ENCODE assay signal across 8 mouse cellular contexts in the genomic region with DNA sequence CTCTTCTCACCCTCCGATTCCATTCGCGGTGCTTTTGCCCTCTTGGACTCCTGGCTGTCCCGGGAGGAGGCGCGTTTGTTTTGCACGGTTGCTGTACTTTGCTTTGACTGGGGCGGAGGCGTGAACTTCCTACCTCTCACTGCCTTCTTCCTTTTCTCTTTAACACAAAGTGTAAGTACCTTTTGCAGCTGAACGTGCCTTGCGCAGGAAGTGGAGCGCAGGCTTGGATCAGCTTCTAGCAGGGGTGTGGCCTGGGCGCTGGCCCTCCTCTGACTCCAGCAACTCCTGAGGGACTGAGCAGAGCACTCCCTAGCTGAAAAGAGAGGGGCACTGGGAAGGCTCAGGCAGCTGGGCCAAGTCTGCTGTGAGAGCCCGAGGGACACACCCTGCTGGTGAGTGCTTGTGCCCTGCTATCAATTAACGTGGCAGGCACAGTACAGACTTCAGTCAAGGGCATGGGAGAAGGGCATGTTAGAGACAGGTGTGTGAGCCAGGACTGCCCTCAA. TPM values are rescaled to one million over a fixed set of nuclear protein-coding genes. Genes with fewer than 3 reads are reported as not detected.
DNase-seq lines count a peak whose midpoint lies in the region; ATAC-seq and TF ChIP-seq lines count a peak whose summit lies in the region.

Gene Zc3h12d, plus strand, starts transcription at position 300 of the 506 bp plus-strand sequence.

- DNase-seq in embryo, embryonic 10 days (ENCODE audit: low spot score): peak; percentile 36
- DNase-seq in heart, postnatal 0 days (ENCODE audit: low spot score): peak; percentile 35
- DNase-seq in kidney, postnatal 14 days: peak; percentile 61
- DNase-seq in lung, postnatal 4 days: peak; percentile 55 to 68
- peak in 1 of 2 experiments; percentile 69 for DNase-seq in spleen, adult 2 months (ENCODE audit: low read depth in 1 of 2, low spot score in 2 of 2)
- no peak for DNase-seq in testis, postnatal 10 days (ENCODE audit: low spot score)

- H3K27me3 ChIP-seq in E14TG2a.4 (ENCODE audit: insufficient read depth, low read length): peaks cover 16% of the 10 kb centered on the region; the same call in 1 of the 2 replicates
- no peaks in the 10 kb centered on the region for H3K27me3 ChIP-seq in heart, postnatal 0 days (ENCODE audit: control insufficient read depth, insufficient read depth, low read length)
- H3K27me3 ChIP-seq in spleen, adult 2 months (ENCODE audit: control insufficient read depth, insufficient read depth, low read length): no peaks in the 10 kb centered on the region

- H3K4me3 ChIP-seq in E14TG2a.4 (replicated peaks; ENCODE audit: low read length): peak within 1 kb of the TSS; percentile 41
- peak within 1 kb of the TSS; percentile 24 for H3K4me3 ChIP-seq in heart, postnatal 0 days (ENCODE audit: low read depth, low read length)
- H3K4me3 ChIP-seq in spleen, adult 2 months (ENCODE audit: extremely low read depth, insufficient read depth, insufficient read length): peak within 1 kb of the TSS; percentile 67

- WGBS in heart, postnatal 0 days: 3% methylated on average over 15 of the region's 15 CpGs
- 2% methylated on average over 15 of the region's 15 CpGs for WGBS in spleen, adult 2 months

- H3K36me3 ChIP-seq in E14TG2a.4 (ENCODE audit: insufficient read depth, low read length): no peaks in the 10 kb centered on the region
- no peaks in the 10 kb centered on the region for H3K36me3 ChIP-seq in heart, postnatal 0 days (replicated peaks; ENCODE audit: control insufficient read depth, insufficient read depth, low read length)
- H3K36me3 ChIP-seq in spleen, adult 2 months (ENCODE audit: control insufficient read depth, insufficient read depth, low read length): peaks cover 2% of the 10 kb centered on the region; the same call in 1 of the 2 replicates

- H3K4me2 ChIP-seq in heart, postnatal 0 days (ENCODE audit: low read depth, low read length): peak within 1 kb of the TSS; percentile 46

- TF ChIP-seq CTCF in E14TG2a.4 (conservative IDR thresholded peaks at IDR 0.05; ENCODE audit: low read length): no peak
- TF ChIP-seq CTCF in heart, postnatal 0 days (IDR thresholded peaks at IDR 0.05; ENCODE audit: low read depth): peak; percentile 13; the same call in 1 of the 2 replicates
- no peak for TF ChIP-seq CTCF in spleen, adult 2 months (IDR thresholded peaks at IDR 0.05; ENCODE audit: extremely low read depth, insufficient read depth, insufficient read length, insufficient replicate concordance)

- TF ChIP-seq POLR2A in spleen, adult 2 months (IDR thresholded peaks at IDR 0.05; ENCODE audit: low read depth, low read length): no peak; the same call in 1 of the 2 replicates

- H3K27ac ChIP-seq in heart, postnatal 0 days (ENCODE audit: low read depth): no peak within 1 kb of the TSS; the same call in 1 of the 2 replicates
- peak within 1 kb of the TSS; percentile 95 for H3K27ac ChIP-seq in spleen, adult 2 months (ENCODE audit: insufficient read depth, low read length)

- ATAC-seq in heart, postnatal 0 days (ENCODE audit: insufficient read depth, low read depth): peak; percentile 71
- ATAC-seq in cerebellum, adult (ENCODE audit: insufficient number of reproducible peaks, low FRiP score, low TSS enrichment): no peak

- H3K9me3 ChIP-seq in E14TG2a.4 (ENCODE audit: low read length): no peaks in the 10 kb centered on the region
- no peaks in the 10 kb centered on the region for H3K9me3 ChIP-seq in heart, postnatal 0 days (replicated peaks; ENCODE audit: control insufficient read depth, low read length)

- peak within 1 kb of the TSS; percentile 40; the same call in 1 of the 2 replicates for H3K9ac ChIP-seq in heart, postnatal 0 days (replicated peaks; ENCODE audit: low read depth, low read length)

- TF ChIP-seq EP300 in heart, postnatal 0 days (IDR thresholded peaks at IDR 0.05; ENCODE audit: low read depth): no peak

- peaks cover 14% of the 10 kb centered on the region for H3K4me1 ChIP-seq in E14TG2a.4 (replicated peaks; ENCODE audit: low read depth, low read length)
- peaks cover 8% of the 10 kb centered on the region for H3K4me1 ChIP-seq in heart, postnatal 0 days (ENCODE audit: control insufficient read depth, insufficient read depth)
- H3K4me1 ChIP-seq in spleen, adult 2 months (ENCODE audit: control insufficient read depth, insufficient read depth, insufficient read length): peaks cover 27% of the 10 kb centered on the region; the same call in 1 of the 2 replicates

RNA-seq across cellular contexts. Expression of gene Zc3h12d, which starts in this region (rescaled TPM):
- total RNA-seq in heart, postnatal 0 days (2014; rRNA removed; ENCODE audit: low replicate concordance): 0.04 TPM in 1 of 2 replicates, not detected in the other
- polyA plus RNA-seq in heart, postnatal 0 days (2015; fragmentation: Nextera tagmentation; extraction: Ambion mirVana): 0.15 and 0.20 TPM in 2 replicates
- polyA plus RNA-seq in spleen, adult 2 months (2012; rRNA removed): 18.3 and 24.6 TPM in 2 replicates

Comparison
In these comparisons a context has a peak if more than half of its experiments do, and no peak if none do; other contexts are left out.
1. RNA of gene Zc3h12d (polyA plus RNA-seq): 18.3 to 24.6 TPM in spleen, adult 2 months; 0.15 to 0.20 TPM in heart, postnatal 0 days; every median in the first group is over 10 times any median in the second.
2. Peak in DNase-seq, ATAC-seq, H3K4me3 ChIP-seq, H3K9ac ChIP-seq and H3K4me2 ChIP-seq in heart, postnatal 0 days; RNA of the gene not detected or under 1 TPM.
3. Peak in every context shown above with its lines, with median percentiles within 50 percentile points of each other: H3K4me3 ChIP-seq.